Mouse (Mus musculus) heart, adult 2 months (tissue): Measurements from ENCODE around the gene Slc47a2. TPM values are rescaled to one million over a fixed set of nuclear protein-coding genes. Genes with fewer than 3 reads are reported as not detected.

ENCODE experiments used
- DNase-seq, 2 experiments: peaks; one replicate each; pipeline ENCODE4 v3.0.0; 2021
- H3K27ac ChIP-seq: fragments of 200-600 bp; 2 replicates; pipeline ENCODE4 v1.8.1; 2022
- H3K27me3 ChIP-seq: fragments of 200-500 bp; 2 replicates; pipeline ENCODE4 v1.6.1; 2012; ENCODE audit warnings: mild to moderate bottlenecking, low read length, inconsistent platforms, mixed read lengths; ENCODE audit not compliant: control insufficient read depth, insufficient read depth
- H3K36me3 ChIP-seq: fragments of 200-500 bp; 2 replicates; pipeline ENCODE4 v1.6.1; 2012; ENCODE audit warnings: low read length, inconsistent platforms; ENCODE audit not compliant: control insufficient read depth, insufficient read depth
- H3K4me1 ChIP-seq: fragments of 200-500 bp; 2 replicates; pipeline ENCODE4 v1.6.1; 2011; ENCODE audit warnings: low read length; ENCODE audit not compliant: control insufficient read depth, insufficient read depth
- H3K4me3 ChIP-seq: fragments of 200-600 bp; 2 replicates; pipeline ENCODE4 v1.8.1; 2022
- H3K79me2 ChIP-seq: fragments of 200-500 bp; replicated peaks from 2 replicates; pipeline ENCODE4 v1.6.1; 2012; ENCODE audit warnings: mild to moderate bottlenecking, inconsistent platforms, low read length, moderate library complexity, mixed read lengths; ENCODE audit not compliant: control insufficient read depth, insufficient read depth
- H3K9ac ChIP-seq: fragments of 200-500 bp; 2 replicates; pipeline ENCODE4 v1.6.1; 2012; ENCODE audit warnings: low read depth, mild to moderate bottlenecking, control low read depth, inconsistent platforms, low read length, mixed read lengths
- CTCF ChIP-seq: fragments of 200-600 bp; IDR thresholded peaks from 2 replicates; pipeline ENCODE4 v1.8.1; 2022; ENCODE audit warnings: antibody characterized with exemption, mild to moderate bottlenecking, moderate library complexity
- EP300 ChIP-seq: fragments of 200-500 bp; IDR thresholded peaks from 2 replicates; pipeline ENCODE4 v1.6.1; 2011; ENCODE audit warnings: low read depth, low read length, control low read depth; ENCODE audit not compliant: insufficient read depth
- POLR2A ChIP-seq: fragments of 200-500 bp; IDR thresholded peaks from 2 replicates; pipeline ENCODE4 v1.6.1; 2011; ENCODE audit warnings: mild to moderate bottlenecking, low read depth, low read length, control low read depth; ENCODE audit not compliant: insufficient read depth
- WGBS: fragments of 180-500 bp; shearing (Covaris S2); methylation state at CpG from one replicate; pipeline ENCODE4 v1.1.7; 2018; 5-methylcytosine and 5-hydroxymethylcytosine counted together
- intact Hi-C: fragments of 180-260 bp; cut with DNase I; formaldehyde crosslinking; loops from one replicate; pipeline ENCODE4 v1.15.1; 2025
- polyA plus RNA-seq: library from polyadenylated mRNA; depleted of rRNA; stranded (reverse); fragments of >200 nt; gene quantifications from 2 replicates; pipeline ENCODE4 v1.2.3, GENCODE M21; 2012
- total RNA-seq, 2 experiments: library from RNA; stranded (reverse); gene quantifications; 2 replicates each; pipeline ENCODE4 v1.2.3; 2021

Gene Slc47a2
- total and polyA plus RNA-seq, 3 experiments, result 0.04 TPM; not detected in 2

DNA sequence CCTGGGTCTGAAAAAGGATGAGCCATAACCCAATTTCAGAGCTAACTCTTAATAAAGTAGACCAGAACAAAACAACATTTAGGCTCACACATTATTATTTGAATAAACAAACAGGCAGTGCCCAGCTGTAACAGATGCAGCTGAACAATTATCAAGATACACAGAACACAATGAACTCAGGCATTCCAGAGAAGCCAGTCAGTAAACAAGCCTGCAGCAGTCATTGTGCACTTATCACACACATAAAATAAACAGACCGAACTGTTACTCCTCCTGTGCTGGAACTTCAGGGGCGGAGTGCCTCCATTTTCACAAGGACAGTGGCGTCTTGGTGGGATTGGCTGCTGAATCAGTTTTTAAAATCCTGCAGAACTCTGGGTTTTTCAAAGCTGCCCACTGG is 48.2 kb downstream of the Slc47a2 start:
- intact Hi-C loops, result no loop called here
- no peak for TF ChIP-seq EP300
- WGBS, result 48% methylated on average over 3 of the region's 3 CpGs
- Histone ChIP-seq H3K4me1 (peaks cover 1% of the 10 kb centered on the region), H3K36me3 (no peaks in the 10 kb centered on the region; the same call in 1 of the 2 replicates), H3K27ac (peak overlapping the region; percentile 44), H3K27me3 (no peaks in the 10 kb centered on the region), H3K4me3 (no peak overlapping the region), H3K9ac (no peak overlapping the region), H3K79me2 (no peaks in the 10 kb centered on the region)
- no peak for DNase-seq

DNA sequence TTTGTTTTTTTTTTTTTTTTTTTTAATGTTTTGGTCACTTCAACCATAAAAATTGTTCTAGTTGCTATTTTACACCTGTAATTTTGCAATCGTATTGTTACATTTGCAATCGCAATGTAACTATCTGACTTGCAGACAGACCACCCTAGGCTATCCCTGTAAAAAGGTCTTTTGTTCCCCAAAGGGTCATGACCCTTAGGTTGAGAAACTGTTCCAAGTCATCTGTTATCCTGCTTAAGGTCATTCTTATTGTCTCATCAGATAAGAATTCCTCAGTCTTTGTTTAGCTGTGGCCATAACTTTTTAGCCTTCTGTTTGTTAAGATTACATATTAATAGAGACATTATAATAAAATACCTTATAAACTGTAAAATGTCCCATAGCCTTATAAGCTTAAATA is 49.4 kb downstream of the Slc47a2 start:
- no peaks in the 10 kb centered on the region; the same call in 1 of the 2 replicates for H3K36me3 ChIP-seq
- peak overlapping the region; percentile 44; the same call in 1 of the 2 replicates for H3K27ac ChIP-seq
- peaks cover 1% of the 10 kb centered on the region for H3K4me1 ChIP-seq
- 58% methylated on average over 2 of the region's 2 CpGs for WGBS
- no peaks in the 10 kb centered on the region for H3K79me2 ChIP-seq
- no peak overlapping the region for H3K4me3 ChIP-seq
- DNase-seq, result no peak
- TF ChIP-seq EP300, result no peak
- no peak for TF ChIP-seq CTCF
- no peak for TF ChIP-seq POLR2A
- H3K27me3 ChIP-seq, result no peaks in the 10 kb centered on the region
- H3K9ac ChIP-seq, result no peak overlapping the region
- intact Hi-C loops, result no loop called here

DNA sequence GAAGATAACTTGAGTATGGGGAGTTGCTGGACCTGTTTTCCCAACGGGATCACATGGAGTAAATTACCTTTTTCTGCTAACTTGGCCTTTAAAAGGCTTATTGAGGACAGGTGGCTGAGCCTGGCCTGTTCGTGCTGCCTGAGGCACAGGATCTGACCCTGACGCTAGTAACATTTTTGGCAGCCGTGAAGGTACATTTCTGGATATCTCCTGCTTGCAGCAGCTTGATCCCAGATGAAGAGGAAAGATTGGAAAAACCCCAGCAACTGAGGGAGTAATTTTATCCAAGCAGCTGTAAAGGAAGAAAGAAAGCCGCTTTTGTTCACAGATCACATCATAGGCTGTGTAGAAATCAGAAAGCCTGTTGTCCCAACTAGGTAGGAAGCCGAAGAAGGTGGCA is 58.3 kb downstream of the Slc47a2 start:
- intact Hi-C loops, result no loop called here
- Histone ChIP-seq H3K27ac (no peak overlapping the region), H3K4me3 (no peak overlapping the region), H3K36me3 (no peaks in the 10 kb centered on the region), H3K9ac (no peak overlapping the region), H3K79me2 (no peaks in the 10 kb centered on the region), H3K4me1 (no peaks in the 10 kb centered on the region), H3K27me3 (no peaks in the 10 kb centered on the region)
- TF ChIP-seq POLR2A, result no peak
- 59% methylated on average over 6 of the region's 6 CpGs for WGBS
- peak in 1 of 2 experiments; percentile 9 for DNase-seq

DNA sequence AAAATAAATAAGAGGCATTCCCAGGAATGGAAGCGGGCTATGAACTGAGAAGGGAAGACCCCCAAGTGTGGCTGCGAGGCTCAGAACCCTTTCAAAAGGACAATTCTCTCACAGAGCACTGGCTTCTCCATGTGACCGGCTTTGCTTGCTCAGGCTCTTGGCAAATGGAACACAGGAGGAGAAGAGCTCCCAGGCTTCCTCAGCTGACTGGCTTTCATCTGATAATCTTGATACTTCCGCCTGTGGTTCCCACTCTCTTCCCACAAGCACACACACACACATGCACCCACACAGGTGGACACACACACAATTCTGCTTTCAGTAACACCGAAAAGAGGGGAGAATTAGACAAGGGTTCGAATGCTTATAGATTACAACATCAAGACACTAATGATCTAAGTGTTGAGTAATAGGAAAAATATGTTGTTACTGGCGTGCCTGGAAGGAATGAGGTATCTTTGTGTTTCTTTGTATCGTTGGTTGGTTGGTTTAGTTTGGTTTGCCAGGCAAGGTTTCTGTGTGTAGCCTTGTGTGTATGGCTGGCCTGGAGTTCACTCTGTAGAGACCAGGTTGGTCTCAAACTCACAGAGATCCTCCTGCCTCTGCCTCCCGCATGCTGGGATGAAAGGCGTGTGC is 59.1 kb downstream of the Slc47a2 start:
- H3K79me2 ChIP-seq, result no peaks in the 10 kb centered on the region
- H3K27ac ChIP-seq, result no peak overlapping the region
- no peak for TF ChIP-seq CTCF
- TF ChIP-seq POLR2A, result no peak
- no peak for TF ChIP-seq EP300
- peak in 1 of 2 experiments; percentile 11 for DNase-seq
- H3K4me1 ChIP-seq, result no peaks in the 10 kb centered on the region
- intact Hi-C loops, result no loop called here
- 61% methylated on average over 10 of the region's 10 CpGs for WGBS
- H3K36me3 ChIP-seq, result no peaks in the 10 kb centered on the region
- no peaks in the 10 kb centered on the region for H3K27me3 ChIP-seq
- H3K4me3 ChIP-seq, result no peak overlapping the region
- no peak overlapping the region for H3K9ac ChIP-seq

DNA sequence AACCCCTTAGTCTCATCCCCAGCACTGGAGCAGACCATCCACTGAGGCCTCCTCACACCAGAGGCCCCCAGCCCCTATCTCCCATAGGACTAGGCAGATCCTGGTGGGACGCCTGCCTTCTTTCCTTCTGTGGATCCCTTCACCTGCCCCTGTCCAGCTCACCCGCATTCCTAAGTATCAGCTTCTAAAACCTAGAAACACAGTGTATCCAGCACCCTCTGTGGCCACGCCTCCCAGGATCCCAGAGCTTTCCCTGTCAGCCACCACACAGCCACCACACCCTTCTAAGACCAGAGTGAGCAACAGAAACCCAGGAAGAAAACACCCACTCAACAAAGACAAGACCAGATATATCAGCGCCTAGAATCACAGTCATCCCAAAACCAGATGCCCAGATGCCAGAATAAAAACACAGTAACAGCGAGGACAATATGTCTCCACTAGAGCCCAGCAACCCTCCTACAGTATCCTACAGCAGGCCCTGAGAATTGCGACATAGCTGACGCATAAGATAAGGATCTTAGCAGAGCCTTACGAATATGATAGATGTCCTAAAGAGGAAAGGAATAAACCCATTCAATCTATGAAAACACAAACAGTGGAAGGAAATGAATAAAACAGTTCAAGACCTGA is 64.1 kb downstream of the Slc47a2 start:
- H3K27ac ChIP-seq, result no peak overlapping the region
- no peak for TF ChIP-seq EP300
- TF ChIP-seq CTCF, result no peak
- TF ChIP-seq POLR2A, result no peak
- no peaks in the 10 kb centered on the region for H3K79me2 ChIP-seq
- H3K36me3 ChIP-seq, result no peaks in the 10 kb centered on the region
- no peak overlapping the region for H3K9ac ChIP-seq
- no peaks in the 10 kb centered on the region for H3K4me1 ChIP-seq
- H3K4me3 ChIP-seq, result no peak overlapping the region
- intact Hi-C loops, result no loop called here
- DNase-seq, result peak in 1 of 2 experiments; percentile 3
- 77% methylated on average over 8 of the region's 8 CpGs for WGBS
- no peaks in the 10 kb centered on the region for H3K27me3 ChIP-seq

DNA sequence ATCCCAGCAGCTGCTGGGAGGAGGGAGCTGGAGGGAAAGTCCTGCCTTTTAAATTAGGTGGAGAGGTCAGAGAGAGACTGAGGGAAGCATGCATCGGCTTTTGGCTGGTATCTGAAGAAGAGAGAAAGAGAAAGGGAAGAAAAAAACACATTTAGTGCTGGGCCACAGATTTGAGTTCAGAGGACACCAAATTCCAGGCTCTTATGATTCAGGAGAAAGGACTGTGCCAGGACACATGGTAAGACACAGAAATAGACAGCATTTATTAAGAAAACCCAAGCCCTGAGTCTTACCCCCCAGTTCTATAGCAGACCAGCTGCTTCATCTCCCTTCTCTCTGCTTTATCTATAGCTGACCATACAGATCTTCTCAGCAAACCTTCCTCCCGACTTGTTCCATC is 64.7 kb downstream of the Slc47a2 start:
- WGBS, result 66% methylated on average over 2 of the region's 2 CpGs
- H3K79me2 ChIP-seq, result no peaks in the 10 kb centered on the region
- H3K9ac ChIP-seq, result no peak overlapping the region
- H3K36me3 ChIP-seq, result no peaks in the 10 kb centered on the region
- H3K27me3 ChIP-seq, result no peaks in the 10 kb centered on the region
- no peak overlapping the region for H3K27ac ChIP-seq
- intact Hi-C loops, result no loop called here
- H3K4me1 ChIP-seq, result no peaks in the 10 kb centered on the region
- TF ChIP-seq EP300 (no peak), CTCF (no peak), POLR2A (no peak)
- no peak overlapping the region for H3K4me3 ChIP-seq
- DNase-seq, result no peak
